Mouse (Mus musculus): Measurements from ENCODE around the gene Cmip. TPM values are rescaled to one million over a fixed set of nuclear protein-coding genes. Genes with fewer than 3 reads are reported as not detected.

Gene Cmip
- polyA plus RNA-seq, 1 experiment from 2014 or later = 11.5 TPM

- Histone ChIP-seq H3K9ac (no peak overlapping the region), H3K27ac (replicated peaks) (no peak overlapping the region), H3K4me2 (no peak overlapping the region), H3K27me3 (no peaks in the 10 kb centered on the region), H3K36me3 (replicated peaks) (peaks cover 7% of the 10 kb centered on the region; the same call in 1 of the 2 replicates), H3K4me3 (replicated peaks) (no peak overlapping the region), H3K4me1 (replicated peaks) (peaks cover 59% of the 10 kb centered on the region), H3K9me3 (replicated peaks) (no peaks in the 10 kb centered on the region)
- 83% methylated on average over 8 of the region's 8 CpGs for WGBS (ENCODE audit: insufficient replicate concordance)
- ATAC-seq (ENCODE audit: insufficient read depth) = no peak
Observed at GRCm38 (mm10) chr8:117310961-117311561, 54.2 kb downstream of the Cmip start.

- peaks cover 59% of the 10 kb centered on the region for H3K4me1 ChIP-seq (replicated peaks)
- H3K27ac ChIP-seq (replicated peaks) = peak overlapping the region; percentile 25; the same call in 1 of the 2 replicates
- no peak overlapping the region for H3K4me3 ChIP-seq (replicated peaks)
- no peaks in the 10 kb centered on the region for H3K9me3 ChIP-seq (replicated peaks)
- no peak; the same call in 1 of the 2 replicates for ATAC-seq (ENCODE audit: insufficient read depth)
- 60% methylated on average over 8 of the region's 8 CpGs for WGBS (ENCODE audit: insufficient replicate concordance)
- peaks cover 7% of the 10 kb centered on the region for H3K36me3 ChIP-seq (replicated peaks)
- H3K27me3 ChIP-seq = no peaks in the 10 kb centered on the region
- no peak overlapping the region for H3K9ac ChIP-seq
- H3K4me2 ChIP-seq = no peak overlapping the region
Observed at GRCm38 (mm10) chr8:117314308-117314953, 57.6 kb downstream of the Cmip start.

DNA sequence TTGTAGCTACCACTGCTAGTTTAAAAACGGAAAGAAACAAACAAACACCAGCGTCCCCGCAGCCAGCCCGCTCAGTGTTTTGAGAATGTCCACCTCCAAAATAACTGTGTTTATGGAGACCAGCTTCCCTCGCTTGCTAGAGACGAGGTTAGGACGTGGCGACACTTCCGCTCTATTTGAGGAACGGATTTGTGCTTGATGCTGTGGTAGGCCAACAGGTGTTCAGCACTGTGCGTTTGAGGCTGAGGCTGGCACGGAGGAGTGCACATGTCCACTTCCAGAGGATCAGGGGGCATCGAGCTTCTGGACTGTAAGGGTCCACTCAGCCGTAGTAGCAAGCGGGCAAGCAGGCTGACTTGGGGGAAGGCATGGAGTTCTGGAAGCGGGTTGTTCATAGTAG, 58.9 kb downstream of the Cmip start:
- H3K4me1 ChIP-seq (replicated peaks) = peaks cover 60% of the 10 kb centered on the region
- no peak overlapping the region for H3K4me2 ChIP-seq
- no peak overlapping the region for H3K27ac ChIP-seq (replicated peaks)
- H3K9me3 ChIP-seq (replicated peaks) = no peaks in the 10 kb centered on the region
- H3K36me3 ChIP-seq (replicated peaks) = peaks cover 19% of the 10 kb centered on the region
- no peak overlapping the region for H3K4me3 ChIP-seq (replicated peaks)
- ATAC-seq (ENCODE audit: insufficient read depth) = no peak
- no peak overlapping the region for H3K9ac ChIP-seq
- H3K27me3 ChIP-seq = no peaks in the 10 kb centered on the region
- 85% methylated on average over 16 of the region's 16 CpGs for WGBS (ENCODE audit: insufficient replicate concordance)

GRCm38 (mm10) chr8:117317478-117317877, 60.6 kb downstream of the Cmip start:
- peaks cover 12% of the 10 kb centered on the region; the same call in 1 of the 2 replicates for H3K36me3 ChIP-seq (replicated peaks)
- H3K4me1 ChIP-seq (replicated peaks) = peaks cover 75% of the 10 kb centered on the region
- 77% methylated on average over 8 of the region's 8 CpGs for WGBS (ENCODE audit: insufficient replicate concordance)
- peak overlapping the region; percentile 14; the same call in 1 of the 2 replicates for H3K27ac ChIP-seq (replicated peaks)
- H3K27me3 ChIP-seq = no peaks in the 10 kb centered on the region
- ATAC-seq (ENCODE audit: insufficient read depth) = no peak
- H3K4me2 ChIP-seq = no peak overlapping the region
- no peak overlapping the region for H3K9ac ChIP-seq
- no peak overlapping the region for H3K4me3 ChIP-seq (replicated peaks)
- no peaks in the 10 kb centered on the region for H3K9me3 ChIP-seq (replicated peaks)

DNA sequence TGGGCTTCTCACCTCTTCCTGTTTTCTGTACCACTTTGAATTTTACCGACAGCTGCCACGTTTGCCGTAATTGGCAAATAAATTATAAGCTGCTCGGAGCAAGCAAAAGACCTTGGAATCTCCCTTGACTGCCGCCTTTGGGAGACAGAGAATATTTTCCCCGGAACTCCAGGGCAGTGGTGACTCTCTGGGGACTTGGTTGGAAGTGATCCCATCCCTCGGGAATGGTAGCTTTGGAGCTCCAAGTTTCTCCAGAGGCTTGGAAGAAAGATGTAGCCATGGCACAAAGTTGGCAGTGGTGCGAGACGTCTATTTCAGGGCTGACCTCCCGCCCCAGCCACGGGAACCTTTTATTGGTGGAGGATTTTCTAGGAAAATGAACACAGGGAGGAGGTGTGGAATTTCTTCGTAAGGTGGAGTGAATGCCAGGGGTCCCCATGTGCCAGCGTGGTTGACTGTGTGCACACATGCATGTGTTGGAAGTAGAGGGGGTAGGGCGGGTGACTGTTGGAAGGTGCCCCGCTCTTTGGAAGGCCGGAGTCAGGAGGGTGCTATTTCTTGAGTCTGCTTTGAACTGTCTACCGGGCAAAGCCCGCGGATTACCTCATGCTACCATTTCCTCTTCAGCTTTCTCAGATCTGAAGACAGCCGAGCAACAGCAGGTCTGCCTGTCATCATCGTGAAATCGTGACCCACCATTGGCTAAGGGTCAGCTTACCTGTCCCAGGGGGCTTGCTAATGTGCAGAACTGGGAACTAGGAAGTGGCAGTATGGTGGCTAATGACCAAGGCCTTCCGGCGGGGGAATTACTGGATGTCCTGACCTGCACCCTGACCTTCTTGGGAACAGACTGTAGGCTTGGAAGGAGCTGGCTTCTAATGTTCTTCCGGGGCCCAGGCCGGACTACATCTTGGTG, 62.3 kb downstream of the Cmip start:
- Histone ChIP-seq H3K36me3 (replicated peaks) (peaks cover 16% of the 10 kb centered on the region; the same call in 1 of the 2 replicates), H3K4me3 (replicated peaks) (no peak overlapping the region), H3K9ac (no peak overlapping the region), H3K27me3 (no peaks in the 10 kb centered on the region), H3K4me2 (no peak overlapping the region), H3K27ac (replicated peaks) (no peak overlapping the region), H3K4me1 (replicated peaks) (peaks cover 87% of the 10 kb centered on the region), H3K9me3 (replicated peaks) (no peaks in the 10 kb centered on the region)
- ATAC-seq (ENCODE audit: insufficient read depth) = no peak
- WGBS (ENCODE audit: insufficient replicate concordance) = 81% methylated on average over 26 of the region's 26 CpGs

DNA sequence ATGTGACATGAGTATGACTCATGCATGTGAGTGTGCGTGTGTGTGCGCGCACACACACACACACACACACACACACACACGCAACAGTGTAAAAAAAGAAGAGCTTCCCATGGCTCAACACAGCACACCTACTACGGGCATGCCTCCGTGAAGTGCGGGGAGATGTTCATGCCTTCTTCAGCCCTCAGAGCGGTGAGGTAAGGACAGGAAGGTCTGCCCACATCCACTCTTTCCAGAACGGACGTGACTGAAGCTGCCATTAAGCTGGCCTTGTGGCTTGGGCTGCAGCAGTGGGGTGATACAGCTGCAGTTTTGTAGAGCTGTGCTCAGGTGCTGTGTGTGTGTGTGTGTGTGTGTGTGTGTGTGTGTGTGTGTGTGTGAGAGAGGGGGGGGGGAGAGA, 63.8 kb downstream of the Cmip start:
- H3K4me1 ChIP-seq (replicated peaks) = peaks cover 89% of the 10 kb centered on the region
- H3K4me3 ChIP-seq (replicated peaks) = no peak overlapping the region
- no peaks in the 10 kb centered on the region for H3K9me3 ChIP-seq (replicated peaks)
- H3K4me2 ChIP-seq = no peak overlapping the region
- no peak for ATAC-seq (ENCODE audit: insufficient read depth)
- H3K27me3 ChIP-seq = no peaks in the 10 kb centered on the region
- no peak overlapping the region for H3K27ac ChIP-seq (replicated peaks)
- H3K9ac ChIP-seq = no peak overlapping the region
- 78% methylated on average over 10 of the region's 10 CpGs for WGBS (ENCODE audit: insufficient replicate concordance)
- peaks cover 21% of the 10 kb centered on the region; the same call in 1 of the 2 replicates for H3K36me3 ChIP-seq (replicated peaks)

DNA sequence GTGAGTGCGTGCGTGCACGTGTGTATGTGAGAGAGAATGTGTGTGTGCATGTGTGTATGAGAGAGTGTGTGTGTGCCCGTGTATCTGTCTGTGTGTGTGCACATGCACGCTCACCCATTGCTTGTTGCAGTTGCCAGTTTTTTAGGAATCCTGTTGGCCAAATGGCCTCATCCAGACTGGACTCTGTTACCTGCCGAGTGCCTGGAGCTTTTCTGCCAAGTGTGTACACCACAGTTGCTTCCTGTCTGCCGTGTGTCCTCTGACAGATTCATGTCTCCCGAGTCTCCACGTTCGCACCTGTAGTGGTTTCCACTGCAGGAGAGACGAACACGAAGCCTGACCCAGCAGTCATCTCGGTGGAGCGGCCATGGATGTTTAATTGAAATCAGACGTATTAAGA, 64.4 kb downstream of the Cmip start:
- no peak overlapping the region for H3K9ac ChIP-seq
- no peak overlapping the region for H3K27ac ChIP-seq (replicated peaks)
- H3K4me1 ChIP-seq (replicated peaks) = peaks cover 89% of the 10 kb centered on the region
- H3K9me3 ChIP-seq (replicated peaks) = no peaks in the 10 kb centered on the region
- 82% methylated on average over 15 of the region's 15 CpGs for WGBS (ENCODE audit: insufficient replicate concordance)
- ATAC-seq (ENCODE audit: insufficient read depth) = no peak
- no peak overlapping the region for H3K4me2 ChIP-seq
- no peak overlapping the region for H3K4me3 ChIP-seq (replicated peaks)
- no peaks in the 10 kb centered on the region for H3K27me3 ChIP-seq
- peaks cover 21% of the 10 kb centered on the region; the same call in 1 of the 2 replicates for H3K36me3 ChIP-seq (replicated peaks)

GRCm38 (mm10) chr8:117322021-117322420, 65.2 kb downstream of the Cmip start:
- Histone ChIP-seq H3K27me3 (no peaks in the 10 kb centered on the region), H3K36me3 (replicated peaks) (peaks cover 21% of the 10 kb centered on the region; the same call in 1 of the 2 replicates), H3K9me3 (replicated peaks) (no peaks in the 10 kb centered on the region), H3K4me1 (replicated peaks) (peaks cover 87% of the 10 kb centered on the region), H3K4me3 (replicated peaks) (no peak overlapping the region), H3K27ac (replicated peaks) (no peak overlapping the region), H3K9ac (no peak overlapping the region), H3K4me2 (no peak overlapping the region)
- no peak for ATAC-seq (ENCODE audit: insufficient read depth)
- 55% methylated on average over 6 of the region's 6 CpGs for WGBS (ENCODE audit: insufficient replicate concordance)

- H3K9ac ChIP-seq = no peak overlapping the region
- no peaks in the 10 kb centered on the region for H3K27me3 ChIP-seq
- 33% methylated on average over 8 of the region's 8 CpGs for WGBS (ENCODE audit: insufficient replicate concordance)
- peaks cover 85% of the 10 kb centered on the region for H3K4me1 ChIP-seq (replicated peaks)
- 0 out of 2 replicates have a peak overlapping the region, but pooled peaks have one; percentile 0 for H3K27ac ChIP-seq (replicated peaks)
- peaks cover 21% of the 10 kb centered on the region; the same call in 1 of the 2 replicates for H3K36me3 ChIP-seq (replicated peaks)
- H3K4me2 ChIP-seq = no peak overlapping the region
- ATAC-seq (ENCODE audit: insufficient read depth) = peak; percentile 38
- no peaks in the 10 kb centered on the region for H3K9me3 ChIP-seq (replicated peaks)
- no peak overlapping the region for H3K4me3 ChIP-seq (replicated peaks)
Observed at GRCm38 (mm10) chr8:117322715-117323310, 65.9 kb downstream of the Cmip start.

GRCm38 (mm10) chr8:117324821-117325220, 68.0 kb downstream of the Cmip start:
- ATAC-seq (ENCODE audit: insufficient read depth) = no peak
- WGBS (ENCODE audit: insufficient replicate concordance) = 82% methylated on average over 9 of the region's 9 CpGs
- no peak overlapping the region for H3K27ac ChIP-seq (replicated peaks)
- H3K36me3 ChIP-seq (replicated peaks) = peaks cover 17% of the 10 kb centered on the region; the same call in 1 of the 2 replicates
- no peak overlapping the region for H3K4me2 ChIP-seq
- H3K4me1 ChIP-seq (replicated peaks) = peaks cover 84% of the 10 kb centered on the region
- H3K27me3 ChIP-seq = no peaks in the 10 kb centered on the region
- no peaks in the 10 kb centered on the region for H3K9me3 ChIP-seq (replicated peaks)
- no peak overlapping the region for H3K9ac ChIP-seq
- no peak overlapping the region for H3K4me3 ChIP-seq (replicated peaks)
